Mouse (Mus musculus) brain, embryonic 14.5 days (tissue): ENCODE results near the gene Tstd2. TPM values are rescaled to one million over a fixed set of nuclear protein-coding genes. Genes with fewer than 3 reads are reported as not detected.

ENCODE experiments used
- DNase-seq: peaks from one replicate; pipeline ENCODE4 v3.0.0-alpha.2; 2011; ENCODE audit warnings: low read depth
- CTCF ChIP-seq: fragments of 200-500 bp; IDR thresholded peaks from 2 replicates; pipeline ENCODE4 v1.5.1; 2012; ENCODE audit warnings: inconsistent platforms, mild to moderate bottlenecking, moderate library complexity, borderline replicate concordance; ENCODE audit not compliant: insufficient read depth, insufficient read length; ENCODE audit errors: extremely low read depth
- POLR2A ChIP-seq: fragments of 200-500 bp; IDR thresholded peaks from 2 replicates; pipeline ENCODE4 v1.6.1; 2012; ENCODE audit warnings: mild to moderate bottlenecking, inconsistent platforms, borderline replicate concordance; ENCODE audit not compliant: poor library complexity, insufficient read depth, insufficient read length, severe bottlenecking; ENCODE audit errors: extremely low read depth
- polyA plus RNA-seq: library from polyadenylated mRNA; depleted of rRNA; stranded (reverse); fragments of >200 nt; gene quantifications from 2 replicates; pipeline ENCODE4 v1.2.3, GENCODE M21; 2012; rRNA removed

The Tstd2 gene
- polyA plus RNA-seq, 1 experiment, result 30.2 TPM

GRCm38 (mm10) chr4:46072631-46073030 is 65.9 kb downstream of the Tstd2 start:
- DNase-seq, result no peak
- TF ChIP-seq POLR2A (no peak), CTCF (no peak)

GRCm38 (mm10) chr4:46069851-46070482 is 68.5 kb downstream of the Tstd2 start:
- DNase-seq, result no peak
- TF ChIP-seq CTCF (no peak), POLR2A (no peak)

GRCm38 (mm10) chr4:46068573-46068972 is 69.9 kb downstream of the Tstd2 start:
- TF ChIP-seq CTCF, result no peak
- TF ChIP-seq POLR2A, result no peak
- DNase-seq, result no peak

- TF ChIP-seq CTCF, result no peak
- no peak for TF ChIP-seq POLR2A
- no peak for DNase-seq
Measured at GRCm38 (mm10) chr4:46068060-46068459, 70.4 kb downstream of the Tstd2 start.

GRCm38 (mm10) chr4:46065695-46066340 is 72.7 kb downstream of the Tstd2 start:
- peak; percentile 15 for DNase-seq
- TF ChIP-seq CTCF, result no peak
- TF ChIP-seq POLR2A, result no peak

GRCm38 (mm10) chr4:46064961-46065360 is 73.5 kb downstream of the Tstd2 start:
- no peak for TF ChIP-seq CTCF
- no peak for TF ChIP-seq POLR2A

More at GRCm38 (mm10) chr4:46064961-46065360, 73.5 kb downstream of the Tstd2 start:
- DNase-seq, result no peak

Other genes starting within 250 kb of the Tstd2 start
- gene Ccdc180, start 248.4 kb downstream of the Tstd2 start, polyA plus RNA-seq, result 0.21 and 0.41 TPM in 2 replicates
- 16.5 and 22.7 TPM in 2 replicates for gene Tdrd7, start 173.4 kb downstream of the Tstd2 start, polyA plus RNA-seq
- gene Tmod1, start 99.8 kb downstream of the Tstd2 start, polyA plus RNA-seq, result 0.45 and 0.71 TPM in 2 replicates
- 78.0 and 85.8 TPM in 2 replicates for gene Ncbp1, start 81 bp downstream of the Tstd2 start, polyA plus RNA-seq
- 35.3 and 40.2 TPM in 2 replicates for gene Xpa, start 57.6 kb upstream of the Tstd2 start, polyA plus RNA-seq
- gene Foxe1, start 204.9 kb upstream of the Tstd2 start, polyA plus RNA-seq, result 0.03 TPM in 1 of 2 replicates, not detected in the other